Mouse (Mus musculus) spleen, adult 2 months (tissue): ENCODE measurements around the gene Rmdn2.

Experiments used
- CTCF ChIP-seq: fragments of 200-500 bp; IDR thresholded peaks from 2 replicates; pipeline ENCODE4 v1.5.1; 2011; ENCODE audit warnings: mild to moderate bottlenecking, inconsistent platforms; ENCODE audit not compliant: insufficient read depth, insufficient read length, insufficient replicate concordance; ENCODE audit errors: extremely low read depth
- POLR2A ChIP-seq: fragments of 200-500 bp; IDR thresholded peaks from 2 replicates; pipeline ENCODE4 v1.6.1; 2011; ENCODE audit warnings: low read depth, low read length, inconsistent platforms

DNA sequence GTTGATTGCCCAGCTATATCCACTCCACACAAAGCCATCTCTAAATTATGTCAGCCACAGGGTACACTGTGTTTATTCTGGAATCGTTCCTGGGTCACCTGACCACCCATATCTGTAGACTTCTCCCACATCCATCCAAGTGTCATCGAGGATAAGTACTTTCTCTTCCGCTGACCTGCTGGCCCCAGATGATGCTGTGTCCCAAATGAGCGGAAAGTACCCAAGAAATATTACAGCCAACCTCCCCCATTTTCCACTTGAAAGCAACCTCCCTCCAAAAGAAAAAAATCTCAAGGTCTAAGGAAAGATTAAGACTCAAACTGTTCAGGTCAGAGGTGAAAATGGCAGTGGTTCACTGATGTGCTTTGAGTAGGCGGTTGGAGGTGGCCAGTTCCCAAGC is 131.0 kb downstream of the Rmdn2 start:
- TF ChIP-seq CTCF (no peak), POLR2A (no peak)
